Mouse (Mus musculus): ENCODE measurements at regions not wholly inside any gene's neighbourhood (a gene's known extent, or its start where the extent isn't known, plus 50 kb on each side); places are given as distances from the start of the nearest gene placed in this dataset.

GRCm38 (mm10) chr11:56442381-56442780, 401.6 kb upstream of the Nmur2 start:
- no peak for DNase-seq (ENCODE audit: low spot score in 2 of 2)

- DNase-seq (ENCODE audit: low spot score in 2 of 2), result no peak
Measured at GRCm38 (mm10) chr11:56441071-56441470, 400.3 kb upstream of the Nmur2 start.

GRCm38 (mm10) chr11:56431089-56431488, 390.3 kb upstream of the Nmur2 start:
- DNase-seq (ENCODE audit: low spot score in 2 of 2), result no peak

DNA sequence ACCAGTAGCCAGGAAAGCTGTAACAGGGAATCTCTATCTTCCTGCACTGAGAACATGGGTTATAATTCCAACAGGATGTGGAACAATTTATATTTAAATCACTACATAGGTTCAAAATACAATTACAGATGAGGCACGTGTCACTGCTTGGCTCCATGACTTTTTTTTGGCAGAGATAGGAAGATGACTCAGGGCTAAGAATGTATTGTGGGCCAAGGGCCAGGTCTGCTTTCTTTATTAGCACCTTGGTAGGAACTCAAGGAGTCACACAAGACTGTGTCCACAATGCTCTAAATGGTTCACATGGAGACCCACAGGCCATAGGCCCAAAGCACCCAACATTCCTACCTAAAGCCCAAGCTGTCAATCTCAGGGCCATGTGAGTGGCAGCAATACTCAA, 344.0 kb upstream of the Nmur2 start:
- no peak for DNase-seq (ENCODE audit: low spot score in 2 of 2)

GRCm38 (mm10) chr11:56377535-56377934, 336.7 kb upstream of the Nmur2 start:
- no peak for DNase-seq (ENCODE audit: low spot score in 2 of 2)

DNA sequence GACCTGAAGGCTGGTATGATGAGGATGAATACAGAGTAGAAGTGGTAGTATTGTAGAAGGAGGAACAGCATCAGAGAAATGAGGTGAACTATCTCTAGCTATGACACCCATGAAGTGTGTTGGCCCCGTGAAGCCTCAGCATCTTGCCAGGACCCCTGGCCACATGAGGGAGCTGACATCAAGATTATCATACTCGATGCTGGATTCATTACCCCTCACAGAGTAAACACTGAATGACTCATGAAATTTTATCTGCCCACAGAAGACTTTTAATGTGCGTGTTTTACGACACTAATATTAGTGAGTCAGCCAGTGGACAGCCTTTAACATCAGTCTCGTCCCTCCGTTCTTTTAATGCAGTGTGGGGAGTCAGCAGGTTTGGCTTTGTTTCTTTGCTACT, 333.5 kb upstream of the Nmur2 start:
- no peak for DNase-seq (ENCODE audit: low spot score in 2 of 2)

GRCm38 (mm10) chr11:56373624-56374023, 332.8 kb upstream of the Nmur2 start:
- DNase-seq (ENCODE audit: low spot score in 2 of 2), result no peak

DNA sequence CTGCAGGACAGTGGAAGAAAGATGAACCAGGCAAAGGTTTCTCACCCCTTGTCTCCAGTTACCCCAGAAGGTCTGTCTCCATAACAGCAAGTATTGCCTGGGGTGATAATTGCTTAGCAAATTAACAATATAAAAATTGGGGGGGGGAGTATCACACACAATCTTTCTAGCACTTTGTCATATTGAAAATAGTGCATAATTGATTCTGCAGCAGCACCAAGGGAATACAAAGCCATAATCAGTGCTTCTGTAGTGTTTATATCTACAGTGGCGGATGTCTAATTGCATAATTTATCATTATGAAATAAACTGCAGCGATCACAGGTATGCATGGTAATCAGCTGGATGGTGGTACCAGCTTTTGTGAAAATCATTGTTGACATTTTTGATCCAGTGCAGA, 316.9 kb upstream of the Nmur2 start:
- no peak for DNase-seq (ENCODE audit: low spot score in 2 of 2)

DNA sequence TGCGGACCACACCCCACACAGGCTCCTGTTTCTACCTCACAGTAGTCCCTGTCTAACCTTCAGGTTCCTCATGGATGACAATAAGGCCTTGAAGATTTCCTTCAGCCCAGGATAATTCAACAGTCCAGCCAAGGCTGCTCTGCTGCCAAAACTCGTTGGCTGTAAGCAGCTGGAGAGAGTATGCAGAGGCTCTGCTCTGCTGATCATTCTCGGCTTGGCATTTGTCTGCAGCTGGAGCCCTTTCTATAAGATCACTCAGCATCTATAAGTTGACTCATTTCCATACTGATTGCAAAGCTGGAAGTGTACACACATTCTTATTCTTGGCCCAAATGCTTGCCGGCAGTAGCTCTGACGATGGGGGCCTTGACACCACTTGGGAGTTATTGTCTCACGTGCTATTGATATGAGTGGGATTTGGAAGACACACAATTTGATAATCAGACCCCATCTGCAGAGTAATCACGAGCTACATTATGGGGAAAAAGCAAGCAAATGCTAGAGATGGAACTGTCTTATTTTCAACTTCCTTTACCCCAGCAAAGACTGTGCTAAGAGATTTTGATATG, 311.1 kb upstream of the Nmur2 start:
- no peak for DNase-seq (ENCODE audit: low spot score in 2 of 2)

- DNase-seq (ENCODE audit: low spot score in 2 of 2), result no peak
Measured at GRCm38 (mm10) chr11:56351231-56351630, 310.4 kb upstream of the Nmur2 start.

- DNase-seq (ENCODE audit: low spot score in 2 of 2), result no peak
Measured at GRCm38 (mm10) chr11:56349766-56350165, 309.0 kb upstream of the Nmur2 start.

DNA sequence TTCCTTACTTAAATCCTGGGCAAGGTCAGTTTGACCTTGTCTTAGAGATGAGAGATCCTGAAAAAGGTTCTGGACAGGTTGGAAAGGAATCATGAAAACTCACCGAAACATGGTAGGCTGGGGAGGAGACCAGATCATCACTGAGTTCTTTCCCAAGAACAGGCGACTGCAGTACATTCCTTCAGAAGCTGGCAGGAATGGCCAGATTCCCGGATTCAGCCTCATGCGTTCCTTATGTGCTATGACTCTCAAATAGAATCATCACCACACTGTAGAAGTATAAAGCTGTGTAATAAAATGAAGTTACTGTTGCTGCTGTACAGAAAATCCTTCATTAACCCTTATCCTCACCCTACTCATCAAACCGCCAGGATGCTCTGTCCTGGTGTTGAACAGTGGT, 307.6 kb upstream of the Nmur2 start:
- no peak for DNase-seq (ENCODE audit: low spot score in 2 of 2)

- DNase-seq (ENCODE audit: low spot score in 2 of 2), result no peak
Measured at GRCm38 (mm10) chr11:56343083-56343482, 302.3 kb upstream of the Nmur2 start.

DNA sequence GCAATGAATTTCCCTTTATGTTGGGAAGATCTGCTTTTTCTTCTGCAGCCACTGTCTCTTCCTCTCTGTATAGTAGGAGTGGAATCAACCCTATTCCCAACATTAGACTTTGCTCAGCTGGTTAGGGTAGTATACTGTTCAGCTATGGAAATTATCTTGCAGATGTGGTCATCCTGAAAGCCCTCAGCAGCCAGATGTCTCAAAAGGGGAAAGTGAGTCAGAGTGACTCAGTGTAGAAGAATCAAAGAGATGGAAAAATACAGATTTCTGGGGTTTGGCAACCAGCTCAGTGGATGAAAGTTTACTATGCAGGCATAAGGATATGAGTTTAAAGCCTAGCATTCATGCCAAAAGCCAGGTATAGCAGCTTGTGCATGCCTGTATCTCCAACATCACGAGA, 300.9 kb upstream of the Nmur2 start:
- no peak for DNase-seq (ENCODE audit: low spot score in 2 of 2)

DNA sequence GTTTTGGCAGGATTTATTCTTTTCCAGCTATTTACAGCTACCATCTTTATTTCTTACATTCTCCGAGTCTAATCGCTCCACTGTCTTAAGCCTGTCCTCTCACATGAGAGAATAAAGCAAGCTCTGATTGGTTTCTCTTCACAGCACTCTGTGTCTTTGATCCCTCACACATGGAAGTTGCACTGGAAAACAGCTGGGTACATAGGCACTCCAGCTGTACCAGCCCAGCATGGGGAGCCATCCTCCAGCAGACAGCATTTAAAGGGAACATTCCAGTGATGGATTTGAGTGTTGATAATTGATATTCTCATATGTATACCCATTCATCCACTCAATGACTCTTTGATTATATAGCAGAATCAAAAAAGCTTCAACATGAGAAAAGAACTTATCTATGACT, 300.2 kb upstream of the Nmur2 start:
- no peak for DNase-seq (ENCODE audit: low spot score in 2 of 2)

DNA sequence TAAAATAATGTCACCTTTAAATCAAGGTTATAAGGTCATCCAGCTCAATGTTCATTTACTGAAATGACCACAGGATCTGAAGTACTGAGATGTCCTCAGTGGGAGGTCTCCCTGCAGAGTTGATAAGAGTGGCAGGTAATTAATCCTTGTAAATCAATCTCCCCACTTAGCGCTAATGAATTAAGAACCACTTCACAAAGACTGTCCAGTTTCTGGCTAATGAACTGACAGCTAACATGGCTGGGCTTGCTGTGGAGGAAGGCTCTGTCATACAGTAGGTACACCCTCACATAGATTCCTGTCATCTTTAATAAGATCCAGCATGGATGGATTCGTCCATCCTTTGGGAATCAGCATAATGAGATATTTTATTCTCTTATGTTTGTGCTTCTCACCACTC, 297.7 kb upstream of the Nmur2 start:
- no peak for DNase-seq (ENCODE audit: low spot score in 2 of 2)

DNA sequence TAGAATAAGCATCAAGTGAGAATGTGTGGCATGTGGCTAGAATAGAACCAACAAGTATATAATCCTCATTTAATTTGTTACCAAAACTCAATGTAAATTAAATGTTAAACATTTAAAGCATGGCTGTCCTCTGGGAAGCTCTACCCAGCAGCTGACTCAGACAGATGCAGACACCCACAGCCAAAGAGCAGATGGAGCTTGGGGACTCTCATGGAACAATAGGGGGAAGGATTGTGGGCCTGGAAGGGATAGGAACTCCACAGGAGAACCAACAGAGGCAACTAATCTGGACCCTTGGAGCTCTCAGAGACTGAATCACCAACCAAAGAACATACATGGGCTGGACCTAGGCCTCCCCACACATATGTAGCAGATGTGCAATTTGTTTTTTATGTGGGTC, 295.1 kb upstream of the Nmur2 start:
- no peak for DNase-seq (ENCODE audit: low spot score in 2 of 2)

DNA sequence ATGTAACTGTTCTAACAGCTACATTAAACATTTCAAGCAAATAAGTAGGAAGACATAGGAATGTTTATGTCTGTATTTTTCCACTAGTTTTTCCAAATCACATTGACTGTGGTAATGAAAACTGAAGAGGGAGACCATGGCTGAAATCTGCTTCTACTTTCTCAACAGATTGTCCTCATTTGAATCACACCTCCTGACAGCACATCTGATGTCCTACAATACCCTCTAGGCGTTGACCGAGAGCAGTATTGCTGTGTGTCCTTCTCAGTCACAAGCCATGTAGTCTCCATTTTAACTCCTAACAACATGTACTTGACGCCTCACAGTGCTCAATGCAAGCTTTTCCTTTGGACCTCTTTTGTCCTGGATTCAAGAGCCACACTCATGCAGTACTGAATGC, 279.5 kb upstream of the Nmur2 start:
- no peak for DNase-seq (ENCODE audit: low spot score in 2 of 2)

GRCm38 (mm10) chr11:56315221-56315987, 274.6 kb upstream of the Nmur2 start:
- no peak for DNase-seq (ENCODE audit: low spot score in 2 of 2)

DNA sequence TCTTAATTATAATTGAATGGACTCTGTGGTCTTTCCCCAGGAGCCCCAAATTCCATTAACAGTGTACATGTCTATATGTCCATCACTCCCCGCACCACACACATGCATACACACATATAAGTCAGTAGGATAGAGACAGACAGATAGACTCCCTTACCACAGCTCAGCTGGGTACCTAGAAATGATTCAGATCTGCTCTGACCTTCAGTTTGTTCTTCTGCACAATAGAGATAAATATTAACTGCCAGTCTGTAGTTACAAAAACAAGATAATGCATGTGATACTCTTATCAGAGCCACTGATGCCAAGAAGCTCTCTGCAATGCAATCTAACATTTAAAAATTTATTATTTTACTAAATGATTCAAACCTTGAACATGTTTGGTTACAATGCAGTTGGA, 268.7 kb upstream of the Nmur2 start:
- no peak for DNase-seq (ENCODE audit: low spot score in 2 of 2)

- DNase-seq (ENCODE audit: low spot score in 2 of 2), result no peak
Measured at GRCm38 (mm10) chr11:56308383-56309105, 267.7 kb upstream of the Nmur2 start.

- DNase-seq (ENCODE audit: low spot score in 2 of 2), result no peak
Measured at GRCm38 (mm10) chr11:56307051-56307450, 266.2 kb upstream of the Nmur2 start.
